Mouse (Mus musculus): Measurements from ENCODE around the gene Nit1.

GRCm38 (mm10) chr1:171343922-171344677 is 1.3 kb downstream of the Nit1 start:
- TF ChIP-seq CTCF (IDR thresholded peaks at IDR 0.05; ENCODE audit: low read depth, low read length) (no peak), POLR2A (IDR thresholded peaks at IDR 0.05; ENCODE audit: extremely low read depth, insufficient read depth, low read length) (no peak)

Measured in liver, adult 2 months (tissue).